Mouse (Mus musculus): ENCODE results near the gene Olfr1342. TPM values are rescaled to one million over a fixed set of nuclear protein-coding genes. Genes with fewer than 3 reads are reported as not detected.

Olfr1342 gene
- polyA plus RNA-seq (2014; fragmentation: Nextera tagmentation; extraction: Ambion mirVana) = not detected in 2 replicates

GRCm38 (mm10) chr4:118692412-118692973, at the start of gene Olfr1342:
TSS of gene Olfr1342 (minus strand) at chr4:118692756.
- Histone ChIP-seq H3K9me3 (ENCODE audit: control insufficient read depth, low read length) (no peaks in the 10 kb centered on the region), H3K4me1 (ENCODE audit: control insufficient read depth, insufficient read depth, low read length) (no peaks in the 10 kb centered on the region), H3K36me3 (ENCODE audit: control insufficient read depth, insufficient read depth, low read length) (no peaks in the 10 kb centered on the region), H3K9ac (replicated peaks; ENCODE audit: low read depth, low read length) (no peak within 1 kb of the TSS), H3K4me3 (ENCODE audit: low read depth, low read length) (no peak within 1 kb of the TSS), H3K4me2 (ENCODE audit: low read depth, low read length) (no peak within 1 kb of the TSS), H3K27ac (ENCODE audit: low read depth, low read length) (no peak within 1 kb of the TSS), H3K27me3 (ENCODE audit: control insufficient read depth, insufficient read depth, low read length) (no peaks in the 10 kb centered on the region)
- no peak for ATAC-seq (ENCODE audit: low read depth)
- 64% methylated on average over 12 of the region's 12 CpGs for WGBS

DNA sequence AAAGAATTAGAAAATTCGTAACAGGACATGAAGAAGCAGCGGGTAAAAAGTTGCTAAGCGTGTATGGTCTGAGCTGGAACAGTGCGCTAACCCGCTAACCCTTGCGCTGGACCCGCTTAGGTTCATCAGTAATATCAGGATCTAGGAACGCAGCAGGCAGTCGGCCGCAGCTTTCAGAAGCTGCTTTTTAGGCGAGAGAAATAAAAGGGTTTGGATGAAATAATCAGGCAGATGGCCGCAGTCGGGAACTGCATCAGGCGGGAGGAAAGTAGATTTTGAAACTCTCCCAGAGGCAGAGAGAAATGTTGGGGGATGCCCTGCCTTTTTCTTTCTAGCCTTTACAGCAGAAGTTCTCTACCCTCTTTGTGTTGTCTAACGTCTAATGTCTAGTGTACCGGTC, 49.3 kb upstream of the Olfr1342 start:
- Histone ChIP-seq H3K27ac (ENCODE audit: low read depth, low read length) (no peak overlapping the region), H3K4me2 (ENCODE audit: low read depth, low read length) (no peak overlapping the region), H3K4me1 (ENCODE audit: control insufficient read depth, insufficient read depth, low read length) (no peaks in the 10 kb centered on the region), H3K36me3 (ENCODE audit: control insufficient read depth, insufficient read depth, low read length) (no peaks in the 10 kb centered on the region), H3K27me3 (ENCODE audit: control insufficient read depth, insufficient read depth, low read length) (0 out of 2 replicates have a peak, but pooled peaks cover 4% of the 10 kb centered on the region), H3K9ac (replicated peaks; ENCODE audit: low read depth, low read length) (no peak overlapping the region), H3K4me3 (ENCODE audit: low read depth, low read length) (no peak overlapping the region), H3K9me3 (ENCODE audit: control insufficient read depth, low read length) (no peaks in the 10 kb centered on the region)
- ATAC-seq (ENCODE audit: low read depth) = no peak
- 4% methylated on average over 16 of the region's 16 CpGs for WGBS

DNA sequence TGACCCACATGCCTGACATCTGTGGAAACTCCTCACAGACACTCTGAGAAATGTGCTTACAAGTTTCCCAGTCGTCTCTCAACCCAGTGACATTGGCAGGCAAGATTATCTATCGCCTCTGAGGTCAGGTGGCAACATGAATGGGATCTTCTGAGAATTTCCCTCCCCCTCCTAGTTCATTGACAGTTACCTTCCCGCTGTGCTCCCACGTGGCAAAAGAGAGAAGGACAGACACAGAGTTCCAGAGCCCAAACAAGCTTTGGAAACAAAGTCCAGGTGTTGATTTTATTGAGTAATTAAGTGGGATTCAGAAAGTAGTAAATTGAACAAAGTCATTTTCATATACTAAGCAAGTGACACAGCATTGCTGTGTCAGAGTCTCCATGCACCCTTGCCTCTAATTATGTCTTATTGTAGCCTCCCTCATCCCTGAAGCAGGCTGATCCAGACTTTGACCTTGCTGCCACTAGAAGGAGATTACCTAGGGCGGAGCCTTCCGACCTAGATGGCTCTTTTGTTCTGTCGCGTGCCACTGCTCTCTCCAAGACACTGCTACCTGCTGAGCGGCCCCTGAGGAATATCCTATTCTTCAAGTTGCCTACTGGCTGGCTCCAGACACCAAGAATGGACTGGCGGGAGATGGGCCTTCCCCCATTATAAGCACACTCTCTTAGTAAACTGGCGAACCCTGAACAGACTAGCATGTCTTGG, 48.6 kb upstream of the Olfr1342 start:
- Histone ChIP-seq H3K27me3 (ENCODE audit: control insufficient read depth, insufficient read depth, low read length) (0 out of 2 replicates have a peak, but pooled peaks cover 4% of the 10 kb centered on the region), H3K27ac (ENCODE audit: low read depth, low read length) (no peak overlapping the region), H3K4me2 (ENCODE audit: low read depth, low read length) (no peak overlapping the region), H3K4me1 (ENCODE audit: control insufficient read depth, insufficient read depth, low read length) (no peaks in the 10 kb centered on the region), H3K4me3 (ENCODE audit: low read depth, low read length) (no peak overlapping the region), H3K9me3 (ENCODE audit: control insufficient read depth, low read length) (no peaks in the 10 kb centered on the region), H3K36me3 (ENCODE audit: control insufficient read depth, insufficient read depth, low read length) (no peaks in the 10 kb centered on the region), H3K9ac (replicated peaks; ENCODE audit: low read depth, low read length) (no peak overlapping the region)
- no peak for ATAC-seq (ENCODE audit: low read depth)
- 9% methylated on average over 11 of the region's 11 CpGs for WGBS

GRCm38 (mm10) chr4:118739574-118739973, 47.0 kb upstream of the Olfr1342 start:
- 60% methylated on average over 3 of the region's 3 CpGs for WGBS
- Histone ChIP-seq H3K36me3 (ENCODE audit: control insufficient read depth, insufficient read depth, low read length) (no peaks in the 10 kb centered on the region), H3K27me3 (ENCODE audit: control insufficient read depth, insufficient read depth, low read length) (0 out of 2 replicates have a peak, but pooled peaks cover 4% of the 10 kb centered on the region), H3K4me2 (ENCODE audit: low read depth, low read length) (no peak overlapping the region), H3K4me1 (ENCODE audit: control insufficient read depth, insufficient read depth, low read length) (no peaks in the 10 kb centered on the region), H3K9ac (replicated peaks; ENCODE audit: low read depth, low read length) (no peak overlapping the region), H3K9me3 (ENCODE audit: control insufficient read depth, low read length) (no peaks in the 10 kb centered on the region), H3K27ac (ENCODE audit: low read depth, low read length) (no peak overlapping the region), H3K4me3 (ENCODE audit: low read depth, low read length) (no peak overlapping the region)
- no peak for ATAC-seq (ENCODE audit: low read depth)

GRCm38 (mm10) chr4:118731875-118732274, 39.3 kb upstream of the Olfr1342 start, which contains the start of gene Olfr1339:
TSS of gene Olfr1339 (plus strand) at chr4:118732175.
- Histone ChIP-seq H3K27me3 (ENCODE audit: control insufficient read depth, insufficient read depth, low read length) (no peaks in the 10 kb centered on the region), H3K27ac (ENCODE audit: low read depth, low read length) (no peak within 1 kb of the TSS), H3K4me2 (ENCODE audit: low read depth, low read length) (no peak within 1 kb of the TSS), H3K36me3 (ENCODE audit: control insufficient read depth, insufficient read depth, low read length) (no peaks in the 10 kb centered on the region), H3K4me3 (ENCODE audit: low read depth, low read length) (no peak within 1 kb of the TSS), H3K9ac (replicated peaks; ENCODE audit: low read depth, low read length) (no peak within 1 kb of the TSS), H3K9me3 (ENCODE audit: control insufficient read depth, low read length) (no peaks in the 10 kb centered on the region), H3K4me1 (ENCODE audit: control insufficient read depth, insufficient read depth, low read length) (no peaks in the 10 kb centered on the region)
- WGBS = 100% methylated on average over 1 of the region's 1 CpGs
- ATAC-seq (ENCODE audit: low read depth) = no peak

- no peak overlapping the region for H3K9ac ChIP-seq (replicated peaks; ENCODE audit: low read depth, low read length)
- ATAC-seq (ENCODE audit: low read depth) = no peak
- no peak overlapping the region for H3K4me2 ChIP-seq (ENCODE audit: low read depth, low read length)
- 63% methylated on average over 10 of the region's 10 CpGs for WGBS
- no peaks in the 10 kb centered on the region for H3K36me3 ChIP-seq (ENCODE audit: control insufficient read depth, insufficient read depth, low read length)
- no peak overlapping the region for H3K4me3 ChIP-seq (ENCODE audit: low read depth, low read length)
- no peaks in the 10 kb centered on the region for H3K27me3 ChIP-seq (ENCODE audit: control insufficient read depth, insufficient read depth, low read length)
- no peak overlapping the region for H3K27ac ChIP-seq (ENCODE audit: low read depth, low read length)
- no peaks in the 10 kb centered on the region for H3K9me3 ChIP-seq (ENCODE audit: control insufficient read depth, low read length)
- no peaks in the 10 kb centered on the region for H3K4me1 ChIP-seq (ENCODE audit: control insufficient read depth, insufficient read depth, low read length)
These were observed 29.4 kb upstream of the Olfr1342 start for GRCm38 (mm10) chr4:118721742-118722483.

DNA sequence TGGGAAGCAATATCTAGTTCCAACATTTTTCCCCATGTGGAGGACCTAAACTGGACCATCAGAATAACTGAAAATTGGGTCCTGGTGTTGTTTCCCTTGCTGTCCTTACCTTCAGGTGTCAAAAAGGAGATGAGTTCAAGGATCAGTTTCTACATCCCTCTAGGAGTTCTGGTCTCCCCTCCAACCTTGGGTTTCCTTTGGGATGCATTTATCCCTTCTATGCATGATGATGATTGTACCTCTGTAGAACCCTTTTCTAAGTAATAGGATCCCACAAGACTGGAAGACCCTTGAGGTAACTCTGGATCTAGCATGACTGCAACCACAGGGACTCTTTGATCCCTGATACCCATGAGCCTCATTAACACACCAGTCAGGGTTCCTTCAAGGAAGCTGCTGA, 27.3 kb upstream of the Olfr1342 start, which contains the start of gene Olfr1340:
Gene Olfr1340, plus strand, starts transcription at position 301 of the 400 bp plus-strand sequence.
- H3K36me3 ChIP-seq (ENCODE audit: control insufficient read depth, insufficient read depth, low read length) = no peaks in the 10 kb centered on the region
- ATAC-seq (ENCODE audit: low read depth) = no peak

GRCm38 (mm10) chr4:118711656-118712055, 19.1 kb upstream of the Olfr1342 start:
- H3K4me2 ChIP-seq (ENCODE audit: low read depth, low read length) = no peak overlapping the region
- no peaks in the 10 kb centered on the region for H3K36me3 ChIP-seq (ENCODE audit: control insufficient read depth, insufficient read depth, low read length)
- H3K9me3 ChIP-seq (ENCODE audit: control insufficient read depth, low read length) = no peaks in the 10 kb centered on the region
- H3K4me3 ChIP-seq (ENCODE audit: low read depth, low read length) = no peak overlapping the region
- no peak for ATAC-seq (ENCODE audit: low read depth)
- H3K27me3 ChIP-seq (ENCODE audit: control insufficient read depth, insufficient read depth, low read length) = no peaks in the 10 kb centered on the region
- H3K9ac ChIP-seq (replicated peaks; ENCODE audit: low read depth, low read length) = no peak overlapping the region
- 32% methylated on average over 1 of the region's 1 CpGs for WGBS
- H3K27ac ChIP-seq (ENCODE audit: low read depth, low read length) = no peak overlapping the region
- no peaks in the 10 kb centered on the region for H3K4me1 ChIP-seq (ENCODE audit: control insufficient read depth, insufficient read depth, low read length)

More for the DNA sequence above, 27.3 kb upstream of the Olfr1342 start, which contains the start of gene Olfr1340:
- no peak within 1 kb of the TSS for H3K9ac ChIP-seq (replicated peaks; ENCODE audit: low read depth, low read length)
- H3K4me2 ChIP-seq (ENCODE audit: low read depth, low read length) = no peak within 1 kb of the TSS
- H3K27ac ChIP-seq (ENCODE audit: low read depth, low read length) = no peak within 1 kb of the TSS
- H3K4me3 ChIP-seq (ENCODE audit: low read depth, low read length) = no peak within 1 kb of the TSS
- H3K4me1 ChIP-seq (ENCODE audit: control insufficient read depth, insufficient read depth, low read length) = no peaks in the 10 kb centered on the region
- no peaks in the 10 kb centered on the region for H3K27me3 ChIP-seq (ENCODE audit: control insufficient read depth, insufficient read depth, low read length)
- H3K9me3 ChIP-seq (ENCODE audit: control insufficient read depth, low read length) = no peaks in the 10 kb centered on the region

DNA sequence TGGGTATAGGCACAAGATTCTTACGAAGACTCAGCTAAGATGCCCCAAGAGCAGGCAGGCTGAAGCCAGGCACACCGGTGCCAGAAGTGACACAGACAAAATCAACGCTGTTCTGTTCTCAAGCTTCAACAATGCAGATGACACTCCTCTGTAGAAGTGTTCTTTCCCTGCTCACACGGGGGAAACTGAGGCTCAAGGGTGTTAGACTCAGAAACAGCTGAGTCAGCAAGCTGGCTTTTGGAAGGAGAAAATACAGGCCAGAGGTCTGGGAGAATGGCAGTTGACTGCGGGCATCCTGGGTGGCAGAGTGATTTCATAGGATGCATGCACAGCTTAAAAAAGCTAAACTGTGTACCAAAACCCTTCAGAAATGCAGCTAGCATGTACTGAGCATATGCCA, 15.5 kb upstream of the Olfr1342 start:
- Histone ChIP-seq H3K4me3 (ENCODE audit: low read depth, low read length) (no peak overlapping the region), H3K9me3 (ENCODE audit: control insufficient read depth, low read length) (no peaks in the 10 kb centered on the region), H3K4me1 (ENCODE audit: control insufficient read depth, insufficient read depth, low read length) (no peaks in the 10 kb centered on the region), H3K4me2 (ENCODE audit: low read depth, low read length) (no peak overlapping the region), H3K27ac (ENCODE audit: low read depth, low read length) (no peak overlapping the region), H3K9ac (replicated peaks; ENCODE audit: low read depth, low read length) (no peak overlapping the region), H3K36me3 (ENCODE audit: control insufficient read depth, insufficient read depth, low read length) (no peaks in the 10 kb centered on the region), H3K27me3 (ENCODE audit: control insufficient read depth, insufficient read depth, low read length) (no peaks in the 10 kb centered on the region)
- no peak for ATAC-seq (ENCODE audit: low read depth)
- 86% methylated on average over 5 of the region's 5 CpGs for WGBS

Data from neural tube, embryonic 14.5 days (tissue).